Mouse (Mus musculus): Measurements from ENCODE around the gene Rho.

Gene Rho

DNA sequence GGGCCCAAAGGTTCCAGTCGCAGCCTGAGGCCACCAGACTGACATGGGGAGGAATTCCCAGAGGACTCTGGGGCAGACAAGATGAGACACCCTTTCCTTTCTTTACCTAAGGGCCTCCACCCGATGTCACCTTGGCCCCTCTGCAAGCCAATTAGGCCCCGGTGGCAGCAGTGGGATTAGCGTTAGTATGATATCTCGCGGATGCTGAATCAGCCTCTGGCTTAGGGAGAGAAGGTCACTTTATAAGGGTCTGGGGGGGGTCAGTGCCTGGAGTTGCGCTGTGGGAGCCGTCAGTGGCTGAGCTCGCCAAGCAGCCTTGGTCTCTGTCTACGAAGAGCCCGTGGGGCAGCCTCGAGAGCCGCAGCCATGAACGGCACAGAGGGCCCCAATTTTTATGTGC, at the start of gene Rho:
Rho (plus strand) TSS at position 110 of the 400 bp plus-strand sequence.
- CTCF ChIA-PET = interaction anchor here (0.6 kb wide), 1 partner anchor 134 kb away, joined by 6 read pairs; no protein-coding TSS in a partner anchor

DNA sequence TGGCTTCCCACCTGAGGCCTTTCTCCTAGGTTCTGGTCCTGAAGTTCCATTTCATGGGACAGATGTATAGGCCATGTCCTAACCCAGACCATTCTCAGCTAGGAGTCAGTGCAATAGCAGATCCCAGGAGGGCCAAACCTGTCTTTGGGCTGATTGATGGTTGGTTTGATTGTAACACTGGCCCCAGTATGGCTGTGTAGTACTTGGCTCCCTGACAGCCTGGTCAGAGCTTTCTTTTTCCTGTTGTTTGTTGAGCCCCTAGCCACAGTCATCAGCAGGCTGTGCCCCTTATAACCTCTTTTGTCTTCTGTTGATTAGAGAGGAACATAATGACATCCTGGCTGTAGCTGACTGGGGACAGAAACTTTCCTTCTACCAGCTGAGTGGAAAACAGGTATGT, 47.5 kb upstream of the Rho start:
- CTCF ChIA-PET = no interaction called here

DNA sequence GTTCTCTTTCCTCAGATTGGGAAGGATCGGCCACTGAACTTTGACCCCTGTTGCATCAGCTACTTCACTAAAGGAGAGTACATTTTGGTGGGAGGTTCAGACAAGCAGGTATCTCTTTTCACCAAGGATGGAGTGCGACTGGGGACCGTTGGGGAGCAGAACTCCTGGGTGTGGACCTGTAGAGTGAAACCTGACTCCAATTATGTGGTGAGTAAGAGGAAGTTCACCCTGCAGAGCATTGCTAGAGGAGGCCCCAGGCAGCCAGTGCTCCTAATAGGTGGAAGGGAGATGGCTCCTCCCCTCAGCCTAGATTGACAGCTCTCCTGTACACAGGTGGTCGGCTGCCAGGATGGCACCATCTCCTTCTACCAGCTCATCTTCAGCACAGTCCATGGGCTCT, 44.7 kb upstream of the Rho start:
- CTCF ChIA-PET = no interaction called here

DNA sequence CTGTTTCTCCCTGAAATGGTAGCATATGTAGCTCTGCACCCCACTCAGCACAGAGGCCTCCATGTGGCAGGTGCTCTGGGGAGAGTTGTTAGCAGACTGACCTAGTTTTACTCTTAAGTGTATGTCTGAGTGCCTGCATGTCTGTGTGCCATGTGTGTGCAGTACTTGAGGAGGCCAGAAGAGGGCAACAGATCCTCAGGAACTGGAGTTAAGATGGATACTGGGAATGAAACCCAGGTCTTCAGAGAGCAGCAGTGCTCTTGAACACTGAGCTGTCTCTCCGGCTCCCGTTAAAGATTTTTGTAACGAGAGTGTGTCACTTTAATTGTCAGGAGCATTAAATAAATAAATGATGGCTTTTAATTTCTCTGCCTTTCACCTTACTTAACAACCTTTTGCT, 43.3 kb upstream of the Rho start:
- CTCF ChIA-PET = no interaction called here

DNA sequence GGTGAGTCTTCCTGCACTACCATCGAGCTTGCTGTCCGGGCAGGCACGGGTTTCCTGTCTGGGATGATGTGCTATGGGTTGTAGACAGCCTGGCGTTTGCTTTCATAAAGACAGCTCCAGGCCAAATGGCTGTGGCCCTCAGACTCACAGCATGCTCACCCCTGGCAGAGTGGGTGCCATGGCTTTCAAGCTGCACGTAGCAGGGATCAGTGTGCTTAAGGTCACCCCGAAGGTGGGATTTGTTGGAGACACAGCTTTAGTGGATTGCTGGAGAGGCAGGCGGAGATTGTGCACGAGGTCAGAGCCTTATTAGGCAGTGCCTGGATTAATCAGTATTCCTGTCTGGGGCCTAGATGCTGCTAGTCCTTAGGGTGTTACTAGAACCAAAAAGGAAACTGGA, 40.9 kb upstream of the Rho start:
- CTCF ChIA-PET = interaction anchor here (0.7 kb wide), 1 partner anchor 185 kb away, joined by 3 read pairs; no protein-coding TSS in a partner anchor

DNA sequence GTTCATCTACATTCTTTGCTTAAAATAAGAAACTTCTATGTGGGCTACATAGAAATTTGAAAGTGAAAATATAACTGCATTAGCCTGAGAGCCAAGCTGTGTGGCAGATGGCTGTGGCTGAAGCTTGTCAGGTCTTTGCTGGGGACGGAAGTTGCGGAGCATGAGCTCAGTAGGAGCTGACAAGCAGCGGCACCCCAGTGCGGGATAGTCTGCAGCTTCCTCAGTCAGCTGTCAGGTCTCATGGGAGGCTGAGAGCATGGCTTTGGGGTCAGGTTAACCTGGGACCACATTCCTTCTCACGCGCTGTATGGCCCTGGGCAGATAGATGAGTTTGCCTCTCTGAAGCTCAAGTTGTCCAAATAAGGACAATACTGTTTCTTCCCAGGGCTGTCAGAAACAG, 40.5 kb upstream of the Rho start:
- CTCF ChIA-PET = interaction anchor here (0.7 kb wide), 1 partner anchor 185 kb away, joined by 3 read pairs; no protein-coding TSS in a partner anchor

DNA sequence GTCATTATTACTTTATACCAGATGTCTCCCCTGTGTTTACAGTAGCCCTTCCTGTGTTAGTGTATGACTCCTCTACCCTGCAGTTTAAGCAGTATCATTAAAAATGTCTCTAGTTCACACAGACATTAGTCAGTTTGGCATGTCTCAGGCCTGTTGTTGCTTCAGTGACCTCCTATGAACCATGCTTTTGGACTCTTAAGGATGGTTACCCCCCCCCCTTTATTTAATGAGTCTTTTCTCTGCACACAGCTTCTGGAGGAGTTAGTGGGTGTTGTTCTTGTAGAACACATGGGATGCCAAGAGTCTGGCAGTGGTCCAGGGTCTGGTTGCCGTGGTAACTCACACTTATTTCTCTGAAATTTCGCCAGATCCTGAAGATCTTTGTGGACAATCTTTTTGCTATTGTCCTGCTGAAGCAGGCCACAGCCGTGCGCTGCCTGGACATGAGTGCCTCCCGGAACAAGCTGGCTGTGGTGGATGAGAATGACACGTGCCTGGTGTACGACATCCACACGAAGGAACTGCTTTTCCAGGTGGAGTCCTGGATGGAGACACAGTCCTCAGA, 40.0 kb upstream of the Rho start:
- CTCF ChIA-PET = interaction anchor here (0.7 kb wide), 2 partner anchors 186 to 229 kb away, joined by 3 to 4 read pairs; no protein-coding TSS in a partner anchor

DNA sequence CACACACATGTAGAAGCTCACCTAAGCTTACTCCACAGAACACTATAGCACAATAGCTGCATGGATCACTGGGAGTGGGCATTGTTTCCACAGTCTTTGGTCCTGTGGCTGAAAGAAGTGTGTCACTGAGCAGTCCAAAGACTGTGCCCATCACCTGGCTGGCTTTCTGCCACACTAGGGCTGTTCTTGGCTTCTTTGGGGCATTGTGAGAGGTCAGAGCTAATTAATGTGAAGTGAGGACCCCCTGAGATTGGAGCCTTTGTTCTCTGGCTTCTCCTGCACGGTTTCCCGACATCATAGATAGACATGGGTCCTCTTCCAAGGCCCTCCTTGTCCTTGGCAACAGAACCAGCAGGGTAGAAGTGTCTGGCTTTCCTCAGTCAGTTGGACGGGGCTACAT, 39.2 kb upstream of the Rho start:
- CTCF ChIA-PET = no interaction called here

DNA sequence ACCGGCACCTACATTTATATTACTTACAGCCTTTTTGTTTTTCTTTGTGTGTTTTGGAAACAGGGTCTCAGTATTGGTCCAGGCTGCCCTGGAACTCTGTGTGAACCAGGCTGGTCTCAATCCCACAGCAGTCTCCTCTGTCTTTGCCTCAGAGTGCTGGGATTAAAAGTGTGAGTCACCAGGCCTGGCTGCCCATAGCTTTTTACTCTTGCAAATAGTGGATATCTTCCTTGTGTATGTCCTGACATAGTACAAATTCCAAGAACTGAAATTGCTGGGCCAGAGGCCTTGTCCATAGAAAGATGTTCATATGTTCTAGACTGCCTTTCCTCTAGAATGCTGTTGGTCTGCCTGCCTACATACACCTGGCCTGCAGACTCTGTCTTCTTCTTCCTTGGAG, 35.2 kb upstream of the Rho start:
- CTCF ChIA-PET = no interaction called here

DNA sequence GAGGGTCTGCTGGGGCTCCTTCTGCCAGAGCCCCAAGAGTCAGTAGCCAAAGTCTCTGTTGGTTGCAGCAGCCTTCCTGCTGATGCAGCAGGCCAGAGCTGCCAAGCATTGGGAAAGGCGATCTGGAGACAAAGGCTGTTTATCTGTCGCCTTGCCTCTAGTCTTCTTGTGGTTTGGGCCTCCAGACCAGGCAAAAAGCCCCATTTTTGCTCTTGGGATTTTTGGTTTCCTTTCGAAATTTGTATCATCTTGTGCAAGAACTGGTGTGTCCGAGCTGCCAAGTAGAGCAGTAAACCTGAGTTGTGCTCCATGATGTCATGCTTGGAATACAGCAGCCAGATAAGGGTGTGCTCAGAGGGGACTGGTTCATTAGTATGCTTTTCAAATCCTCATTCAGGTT, 34.4 kb upstream of the Rho start:
- CTCF ChIA-PET = interaction anchor here (0.7 kb wide), 1 partner anchor 230 kb away, joined by 14 read pairs; no protein-coding TSS in a partner anchor

DNA sequence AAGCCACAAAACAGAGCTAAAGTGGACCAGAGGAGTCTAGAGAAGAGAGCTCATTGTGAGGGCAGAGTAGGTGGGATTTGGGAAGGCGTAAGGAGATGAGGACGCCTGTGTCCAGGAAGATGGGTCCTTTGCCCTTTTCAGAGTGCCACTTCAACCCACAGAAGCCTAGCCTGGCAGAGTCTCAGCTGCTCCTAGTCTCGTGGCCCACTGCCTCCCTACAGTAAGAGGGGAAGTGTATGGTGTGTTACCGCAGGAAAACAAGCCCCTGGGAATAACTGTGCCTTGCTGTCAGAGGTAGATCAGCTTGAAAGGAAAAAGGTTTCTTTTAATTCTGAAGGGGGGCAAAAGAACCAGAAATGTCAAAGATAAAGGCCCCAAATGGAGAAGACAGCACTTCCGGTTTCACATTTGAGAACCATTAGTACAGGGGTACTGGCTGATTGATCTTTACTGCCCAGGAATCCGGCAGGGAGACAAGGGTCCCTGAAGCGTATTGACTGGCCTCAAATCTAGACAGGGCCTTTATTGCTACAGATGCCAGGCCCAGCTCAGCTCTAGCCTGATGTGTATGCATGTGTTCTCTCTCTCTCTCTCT, 33.5 kb upstream of the Rho start:
- CTCF ChIA-PET = interaction anchor here (0.7 kb wide), 1 partner anchor 95 kb away, joined by 3 read pairs; no protein-coding TSS in a partner anchor

DNA sequence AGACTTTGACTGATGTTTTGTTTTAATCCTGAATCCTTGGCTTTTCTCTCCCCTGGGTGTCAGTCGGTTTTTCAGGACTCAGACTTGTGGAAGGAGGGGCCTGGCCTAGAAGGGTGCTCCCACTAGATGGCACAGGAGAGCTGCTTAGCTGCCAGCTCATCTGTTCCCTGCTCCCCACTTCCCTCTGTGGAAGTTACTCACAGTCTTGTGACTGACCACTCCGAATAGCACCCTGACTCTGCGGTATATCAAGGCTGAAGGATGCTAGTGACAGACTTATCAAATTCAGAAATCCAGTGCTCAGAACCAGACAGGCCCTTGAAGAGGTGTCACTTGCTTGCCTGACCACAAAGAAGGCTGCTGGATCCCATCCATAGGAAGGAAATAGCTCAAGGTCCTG, 30.5 kb upstream of the Rho start:
- CTCF ChIA-PET = interaction anchor here (0.5 kb wide), 1 partner anchor 80 kb away, joined by 5 read pairs; no protein-coding TSS in a partner anchor

DNA sequence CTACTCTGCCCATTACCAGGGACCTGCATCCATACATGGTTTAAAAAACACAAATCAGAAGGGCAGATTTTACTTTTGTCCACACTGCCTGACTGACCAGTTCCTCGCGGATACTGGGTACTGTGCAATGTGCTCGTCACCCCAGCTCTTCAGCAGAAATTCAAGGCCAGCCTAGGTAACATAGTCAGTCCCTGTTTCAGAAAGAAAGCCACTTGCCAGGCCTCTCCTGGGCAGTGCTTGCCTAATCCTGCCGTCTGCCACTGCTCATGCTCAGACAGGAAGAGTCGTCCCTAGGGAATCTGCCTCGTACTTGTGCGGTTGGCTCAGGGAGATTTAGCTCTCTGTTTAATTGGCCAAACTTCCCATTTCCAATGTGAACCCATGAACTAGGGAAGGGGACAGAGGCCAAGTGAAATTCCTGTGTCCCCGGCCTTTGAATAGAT, 30.0 kb upstream of the Rho start:
- CTCF ChIA-PET = no interaction called here

DNA sequence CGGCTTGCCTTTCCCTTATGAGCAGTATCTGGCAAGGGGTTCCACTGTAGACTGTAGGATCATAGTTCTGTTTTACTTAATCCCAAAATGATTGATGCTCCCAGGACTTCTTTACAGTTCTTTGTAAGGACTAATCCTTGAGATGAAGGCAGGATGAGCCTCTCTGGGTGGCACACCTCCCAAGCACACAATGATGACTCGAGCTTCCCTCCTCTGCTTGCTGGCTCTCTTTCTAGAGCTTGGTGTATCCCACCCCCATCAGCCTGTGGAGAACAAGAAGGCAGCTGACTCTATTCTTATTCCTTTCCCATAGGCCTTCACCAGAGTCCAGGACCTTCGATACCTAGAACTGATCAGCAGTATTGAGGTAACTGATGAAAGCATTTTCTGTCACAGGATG, 29.0 kb upstream of the Rho start:
- CTCF ChIA-PET = no interaction called here

DNA sequence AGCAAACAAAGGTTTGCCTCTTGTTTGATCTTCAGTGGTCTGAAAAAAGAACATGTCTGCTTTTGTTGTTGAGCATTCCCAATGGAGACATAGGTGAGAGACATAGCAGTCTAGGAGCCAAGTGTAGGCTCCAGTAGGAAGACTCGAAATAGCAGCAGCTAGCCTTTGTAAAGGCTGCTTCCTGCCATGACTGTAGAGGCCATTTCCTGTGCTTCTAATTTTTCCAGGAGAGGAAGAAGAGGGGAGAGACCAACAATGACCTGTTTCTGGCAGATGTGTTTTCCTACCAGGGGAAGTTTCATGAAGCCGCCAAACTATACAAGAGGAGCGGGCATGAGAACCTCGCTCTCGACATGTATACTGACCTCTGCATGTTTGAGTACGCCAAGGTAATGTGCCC, 26.0 kb upstream of the Rho start:
- CTCF ChIA-PET = no interaction called here

DNA sequence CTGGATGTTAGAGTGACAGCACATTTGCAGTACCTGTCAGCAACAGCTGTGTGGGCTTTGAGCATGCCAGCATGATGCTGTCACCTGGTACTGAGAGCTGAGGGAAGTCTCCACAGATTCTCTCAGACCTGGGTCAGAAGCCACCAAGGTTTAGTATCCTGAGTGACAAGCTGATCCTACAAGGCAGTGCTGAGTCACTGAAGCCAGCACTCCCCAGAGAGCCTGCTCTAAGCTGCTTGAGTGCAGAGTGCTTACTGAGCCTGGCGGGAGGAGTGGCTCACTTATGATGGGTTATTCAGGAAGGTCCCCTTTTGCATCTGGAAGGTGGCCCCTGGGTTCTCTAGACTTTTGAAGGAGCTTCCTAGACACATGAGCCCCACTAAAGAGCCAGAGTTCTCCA, 25.1 kb upstream of the Rho start:
- CTCF ChIA-PET = no interaction called here

DNA sequence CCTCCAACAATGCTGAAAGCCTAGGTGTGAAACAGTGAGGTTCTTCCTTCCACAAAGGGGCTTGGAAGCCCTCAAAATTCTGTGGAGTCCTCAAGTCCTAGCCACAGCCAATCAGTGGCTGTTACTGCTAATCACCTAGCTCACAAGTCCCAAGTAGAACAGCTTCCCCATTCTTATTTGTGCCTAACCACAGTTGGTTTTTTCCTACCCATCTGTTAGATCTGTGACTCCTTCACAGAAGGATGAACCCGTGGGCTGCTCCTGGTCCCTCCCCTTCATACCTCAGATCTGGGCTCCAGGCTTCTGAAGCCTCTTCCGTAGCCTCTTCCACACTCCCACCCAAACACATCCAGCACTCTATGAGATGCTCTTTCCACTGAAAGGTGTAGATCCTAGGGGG, 24.7 kb upstream of the Rho start:
- CTCF ChIA-PET = no interaction called here

DNA sequence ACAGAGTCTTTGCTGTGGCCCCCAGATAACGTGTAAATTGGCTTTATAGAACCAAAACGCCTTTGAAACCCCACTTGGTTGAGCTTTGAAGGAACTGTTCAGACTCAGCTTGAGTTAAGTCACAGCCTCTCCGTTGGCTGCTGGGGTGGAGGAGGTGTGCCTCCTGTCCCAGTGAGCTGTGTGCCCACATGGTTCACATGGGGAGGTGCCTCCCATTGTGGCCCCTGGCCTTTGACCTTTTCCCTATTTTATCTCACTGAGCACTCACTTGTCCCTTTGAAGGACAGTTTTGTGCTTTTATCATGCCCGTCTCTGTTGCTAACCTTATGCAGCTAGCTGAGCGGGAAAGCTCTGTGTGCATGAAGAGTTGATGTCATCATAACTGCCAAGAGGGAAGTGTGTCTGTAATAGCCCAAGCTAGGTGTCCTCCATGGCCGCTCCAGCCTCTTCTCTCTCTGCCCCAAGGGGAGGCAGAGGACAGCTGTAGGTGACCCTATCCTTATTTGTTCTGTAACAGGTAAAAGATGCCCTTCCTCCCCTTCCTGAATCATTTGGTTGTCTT, 23.0 kb upstream of the Rho start:
- CTCF ChIA-PET = no interaction called here

DNA sequence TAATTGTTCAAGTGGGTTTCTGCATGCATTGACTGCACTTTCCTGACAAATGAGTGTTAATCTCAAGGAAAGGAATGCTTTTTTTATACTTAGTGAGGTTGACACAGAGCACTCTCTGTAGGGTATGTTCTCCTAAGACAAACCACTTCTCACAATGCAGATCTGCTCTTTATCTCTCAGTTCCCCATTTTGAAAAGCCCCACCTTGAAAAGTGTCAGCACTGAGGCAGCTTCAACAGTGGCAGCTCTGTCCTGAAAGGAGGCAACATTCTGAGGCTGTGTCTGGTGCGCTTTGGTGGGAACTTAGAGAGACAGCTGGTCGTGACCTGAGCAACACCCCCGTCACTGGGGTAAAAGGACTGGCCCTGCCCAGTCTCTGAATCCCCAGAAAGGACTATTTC, 22.5 kb upstream of the Rho start:
- CTCF ChIA-PET = no interaction called here

DNA sequence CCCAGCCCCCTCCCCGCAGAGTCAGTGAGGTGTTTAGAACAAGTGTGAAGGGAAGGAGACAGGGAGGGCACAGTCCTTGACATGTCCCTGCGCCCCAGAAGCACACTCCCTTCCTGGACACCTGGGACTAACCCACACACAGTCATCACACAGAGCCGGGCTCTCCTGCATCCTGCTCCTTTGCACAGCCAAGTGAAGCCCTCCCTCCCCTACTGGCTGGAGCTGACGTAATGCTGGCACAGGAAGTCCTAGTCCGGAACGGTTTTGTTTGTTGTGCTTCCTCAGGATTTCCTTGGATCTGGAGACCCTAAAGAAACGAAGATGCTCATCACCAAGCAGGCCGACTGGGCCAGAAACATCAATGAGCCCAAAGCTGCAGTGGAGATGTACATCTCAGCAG, 21.6 kb upstream of the Rho start:
- CTCF ChIA-PET = no interaction called here

DNA sequence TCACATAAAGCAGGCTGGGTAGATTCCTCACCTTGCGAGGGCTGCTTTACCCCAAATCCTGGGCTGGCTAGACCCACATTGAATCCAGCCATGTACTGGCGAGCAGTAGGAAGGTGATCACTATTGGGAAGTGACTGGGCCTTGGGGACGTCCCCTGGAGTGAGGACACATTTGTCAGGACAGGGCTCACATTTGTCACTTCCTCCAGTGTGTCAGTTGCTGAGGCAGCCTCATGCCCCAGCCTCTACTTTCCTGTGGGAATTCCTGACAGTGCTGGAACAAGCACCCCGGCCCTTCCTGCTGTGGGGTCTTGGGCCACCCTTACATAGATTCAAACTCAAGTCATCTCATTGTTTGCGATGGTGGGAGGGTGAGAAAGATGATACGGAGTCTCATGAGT, 19.8 kb upstream of the Rho start:
- CTCF ChIA-PET = no interaction called here

DNA sequence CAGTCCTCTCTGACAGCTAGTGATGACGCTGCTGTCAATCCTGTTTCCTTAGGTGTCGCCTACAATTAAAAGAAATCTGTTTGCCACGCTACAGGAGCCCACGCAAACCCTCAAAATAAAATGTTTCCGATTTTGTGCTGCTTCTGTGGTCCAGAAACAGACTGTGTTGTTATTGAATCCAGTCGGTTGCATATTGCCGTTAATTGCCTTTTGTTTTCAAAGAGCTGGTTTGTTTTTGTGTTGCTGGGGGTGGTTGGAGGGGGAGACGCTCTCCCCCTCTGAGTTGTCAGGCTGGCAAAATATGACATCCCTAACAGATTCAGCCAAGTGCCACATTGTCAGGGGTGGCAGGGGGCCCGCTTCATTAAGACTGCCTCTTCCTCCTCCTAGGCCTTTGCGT, 18.1 kb upstream of the Rho start:
- CTCF ChIA-PET = no interaction called here

DNA sequence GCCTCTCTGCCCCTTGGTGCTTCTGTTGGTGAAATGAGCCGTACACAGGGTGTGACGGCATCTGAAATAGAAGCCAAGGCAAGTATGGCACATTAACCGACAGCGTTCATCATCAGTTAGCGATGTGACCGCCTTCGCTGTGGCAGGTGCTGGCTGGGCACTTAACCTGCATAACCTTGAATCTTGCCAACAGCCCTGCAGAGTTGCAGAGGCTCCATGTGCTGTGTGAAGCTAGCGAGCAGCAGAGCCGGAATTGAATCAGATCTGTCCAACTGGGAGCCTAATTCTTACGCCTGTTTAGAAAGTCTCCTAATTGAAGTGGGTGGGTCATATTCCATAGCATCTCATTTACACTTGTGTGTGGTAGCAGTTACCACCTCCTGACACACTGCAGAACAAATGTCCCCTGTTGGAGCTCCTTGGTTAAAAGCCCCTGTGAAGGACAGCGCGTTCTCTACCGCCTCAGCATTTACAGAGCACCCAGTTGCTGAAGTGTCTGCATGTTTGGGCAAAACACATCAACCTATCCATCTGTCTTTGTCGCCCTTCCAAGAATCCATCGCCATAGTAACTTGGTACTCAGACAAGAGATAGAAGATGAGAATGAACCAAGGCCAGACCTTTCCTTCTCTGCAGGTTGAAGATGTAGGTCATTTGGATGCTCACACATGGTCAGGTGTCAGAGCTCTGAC, 16.9 kb upstream of the Rho start:
- CTCF ChIA-PET = no interaction called here
